Mouse (Mus musculus): ENCODE results near the gene Zfand2a. TPM values are rescaled to one million over a fixed set of nuclear protein-coding genes. Genes with fewer than 3 reads are reported as not detected.

The Zfand2a gene
- polyA plus RNA-seq (2015; fragmentation: Nextera tagmentation; extraction: Ambion mirVana) = 4.1 and 4.8 TPM in 2 replicates

GRCm38 (mm10) chr5:139484185-139484814 lies at the start of gene Zfand2a:
TSS of gene Zfand2a (minus strand) at chr5:139484549.

GRCm38 (mm10) chr5:139460384-139461067 lies 23.8 kb downstream of the Zfand2a start, which contains the start of gene 3110082I17Rik:
TSS of gene 3110082I17Rik (minus strand) at chr5:139460527.

GRCm38 (mm10) chr5:139423026-139423865 lies 61.1 kb downstream of the Zfand2a start, which contains the start of gene Gper1:
TSS of gene Gper1 (plus strand) at chr5:139423151.

Other genes with a start within 250 kb of the Zfand2a start
- gene Get4, start 232.2 kb downstream of the Zfand2a start, polyA plus RNA-seq (2015; fragmentation: Nextera tagmentation; extraction: Ambion mirVana) = 204 and 205 TPM in 2 replicates
- 2.1 and 3.8 TPM in 2 replicates for gene Adap1, start 158.9 kb downstream of the Zfand2a start, polyA plus RNA-seq (2015; fragmentation: Nextera tagmentation; extraction: Ambion mirVana)
- gene Cox19, start 133.1 kb downstream of the Zfand2a start, polyA plus RNA-seq (2015; fragmentation: Nextera tagmentation; extraction: Ambion mirVana) = 73.7 and 79.2 TPM in 2 replicates
- 0.51 TPM in 1 of 2 replicates, not detected in the other for gene Cyp2w1, start 131.9 kb downstream of the Zfand2a start, polyA plus RNA-seq (2015; fragmentation: Nextera tagmentation; extraction: Ambion mirVana)
- 10.5 and 11.6 TPM in 2 replicates for gene Gpr146, start 106.9 kb downstream of the Zfand2a start, polyA plus RNA-seq (2015; fragmentation: Nextera tagmentation; extraction: Ambion mirVana)
- 0.44 and 0.77 TPM in 2 replicates for gene C130050O18Rik, start 79.3 kb downstream of the Zfand2a start, polyA plus RNA-seq (2015; fragmentation: Nextera tagmentation; extraction: Ambion mirVana)
- 3.5 and 3.6 TPM in 2 replicates for gene Gper1, start 61.4 kb downstream of the Zfand2a start, polyA plus RNA-seq (2015; fragmentation: Nextera tagmentation; extraction: Ambion mirVana)
- 10.4 and 10.6 TPM in 2 replicates for gene 3110082I17Rik, start 24.0 kb downstream of the Zfand2a start, polyA plus RNA-seq (2015; fragmentation: Nextera tagmentation; extraction: Ambion mirVana)
- gene Uncx, start 58.9 kb upstream of the Zfand2a start, polyA plus RNA-seq (2015; fragmentation: Nextera tagmentation; extraction: Ambion mirVana) = not detected in 2 replicates

All from skeletal muscle tissue, postnatal 0 days (tissue).